Mouse (Mus musculus) frontal cortex, adult 2 months (tissue): ENCODE measurements at regions not wholly inside any gene's neighbourhood (a gene's known extent, or its start where the extent isn't known, plus 50 kb on each side); places are given as distances from the start of the nearest gene placed in this dataset.

ENCODE experiments used
- DNase-seq, 2 experiments: peaks; one replicate each; pipeline ENCODE4 v3.0.0; 2022; ENCODE audit warnings: low spot score in 1 of 2; ENCODE audit errors: extremely low spot score in 1 of 2

- no peak for DNase-seq
These were observed 53.4 kb upstream of the Sipa1l1 start for GRCm38 (mm10) chr12:82115766-82116165.
